ENCODE assay signal across 13 mouse cellular contexts in genomic region chr6:24860320-24860719, GRCm38 (mm10). TPM values are rescaled to one million over a fixed set of nuclear protein-coding genes. Genes with fewer than 3 reads are reported as not detected.
A peak's percentile ranks its signal among the peaks of the same experiment; 100 is the strongest.
DNase-seq lines count a peak whose midpoint lies in the region; ATAC-seq and TF ChIP-seq lines count a peak whose summit lies in the region.
"Had no signal": no experiment of that assay in that cellular context is flagged by ENCODE, and none has a peak within 500 bp of the region (broad histone marks: within the 10 kb centered on the region; RNA-seq: fewer than 3 reads in every experiment).

No protein-coding gene starts in this region.

- peak; percentile 22; the same call in 1 of the 2 replicates for TF ChIP-seq CTCF in cerebellum, adult 2 months (IDR thresholded peaks at IDR 0.05; ENCODE audit: borderline replicate concordance, insufficient read depth, low read depth, low read length)
- peak; percentile 31; the same call in 1 of the 2 replicates for TF ChIP-seq CTCF in kidney, postnatal 0 days (IDR thresholded peaks at IDR 0.05; ENCODE audit: low read depth)

- no peak overlapping the region for H3K9ac ChIP-seq in kidney, postnatal 0 days (ENCODE audit: low read depth, low read length)

- ATAC-seq in kidney, postnatal 0 days (replicated peaks; ENCODE audit: low FRiP score, low read depth), result no peak

- no peaks in the 10 kb centered on the region for H3K9me3 ChIP-seq in kidney, postnatal 0 days (replicated peaks; ENCODE audit: low read length)
- no peaks in the 10 kb centered on the region for H3K9me3 ChIP-seq in embryonic facial prominence, embryonic 10.5 days
- no peaks in the 10 kb centered on the region for H3K9me3 ChIP-seq in limb, embryonic 10.5 days (replicated peaks)

- no peaks in the 10 kb centered on the region for H3K36me3 ChIP-seq in kidney, postnatal 0 days (ENCODE audit: insufficient read depth, low read length)
- no peaks in the 10 kb centered on the region for H3K36me3 ChIP-seq in embryonic facial prominence, embryonic 10.5 days (replicated peaks)
- H3K36me3 ChIP-seq in limb, embryonic 10.5 days, result no peaks in the 10 kb centered on the region

- WGBS in cerebellum, adult 2 months, result 51% methylated on average over 2 of the region's 2 CpGs
- 39% methylated on average over 2 of the region's 2 CpGs for WGBS in kidney, postnatal 0 days
- 49% methylated on average over 2 of the region's 2 CpGs for WGBS in embryonic facial prominence, embryonic 10.5 days
- WGBS in limb, embryonic 10.5 days, result 48% methylated on average over 2 of the region's 2 CpGs

- H3K4me2 ChIP-seq in kidney, postnatal 0 days (ENCODE audit: low read length), result no peak overlapping the region

- no peak for TF ChIP-seq POLR2A in cerebellum, adult 2 months (IDR thresholded peaks at IDR 0.05; ENCODE audit: borderline replicate concordance, insufficient read depth, low read length)

- no peak for DNase-seq in cerebellum, adult 2 months
- no peak for DNase-seq in cerebellum, adult 9-10 months
- no peak for DNase-seq in kidney, postnatal 0 days (ENCODE audit: low spot score)
- DNase-seq in kidney, adult 11 months, result no peak
- DNase-seq in A20 (ENCODE audit: low read depth, low spot score), result peak; percentile 25
- DNase-seq in embryonic facial prominence, embryonic 10.5 days (ENCODE audit: low spot score), result peak; percentile 11
- no peak for DNase-seq in limb, embryonic 10.5 days (ENCODE audit: low spot score)
- no peak for DNase-seq in spleen, postnatal 10 days (ENCODE audit: low spot score in 2 of 2)
- DNase-seq: gastrocnemius, postnatal 25 days; heart, postnatal 36 days; layer of hippocampus, postnatal 36 days had no signal

- H3K27me3 ChIP-seq in cerebellum, adult 2 months (ENCODE audit: control insufficient read depth, insufficient read depth, low read length), result no peaks in the 10 kb centered on the region
- no peaks in the 10 kb centered on the region for H3K27me3 ChIP-seq in kidney, postnatal 0 days (ENCODE audit: insufficient read depth, low read length)
- H3K27me3 ChIP-seq in embryonic facial prominence, embryonic 10.5 days (replicated peaks; ENCODE audit: low read depth, poor library complexity, severe bottlenecking), result no peaks in the 10 kb centered on the region
- no peaks in the 10 kb centered on the region for H3K27me3 ChIP-seq in limb, embryonic 10.5 days (ENCODE audit: low read depth, poor library complexity, severe bottlenecking)

- H3K27ac ChIP-seq in cerebellum, adult 2 months (ENCODE audit: insufficient read depth, low read length), result no peak overlapping the region
- no peak overlapping the region for H3K27ac ChIP-seq in kidney, postnatal 0 days
- H3K27ac ChIP-seq in embryonic facial prominence, embryonic 10.5 days (replicated peaks), result no peak overlapping the region
- H3K27ac ChIP-seq in limb, embryonic 10.5 days, result no peak overlapping the region

- no peak overlapping the region for H3K4me3 ChIP-seq in cerebellum, adult 2 months (replicated peaks; ENCODE audit: insufficient read depth, low read depth, low read length)
- H3K4me3 ChIP-seq in kidney, postnatal 0 days (replicated peaks; ENCODE audit: low read depth, low read length), result no peak overlapping the region
- no peak overlapping the region for H3K4me3 ChIP-seq in embryonic facial prominence, embryonic 10.5 days
- no peak overlapping the region for H3K4me3 ChIP-seq in limb, embryonic 10.5 days
- H3K4me3 ChIP-seq: erythroblast, embryonic 14.5 days had no signal

- no peaks in the 10 kb centered on the region for H3K4me1 ChIP-seq in cerebellum, adult 2 months (ENCODE audit: control insufficient read depth, insufficient read depth, low read length)
- H3K4me1 ChIP-seq in kidney, postnatal 0 days (replicated peaks; ENCODE audit: insufficient read depth, low read length), result no peaks in the 10 kb centered on the region
- H3K4me1 ChIP-seq in embryonic facial prominence, embryonic 10.5 days, result no peaks in the 10 kb centered on the region
- no peaks in the 10 kb centered on the region for H3K4me1 ChIP-seq in limb, embryonic 10.5 days

RNA-seq across cellular contexts. Expression of gene Hyal5, which starts 2.5 kb away (rescaled TPM):
- polyA plus RNA-seq in cerebellum, adult 2 months (2012; rRNA removed), result not detected in 2 replicates
- polyA plus RNA-seq in kidney, postnatal 0 days (2015; fragmentation: Nextera tagmentation; extraction: Ambion mirVana), result not detected in 2 replicates
- not detected in 2 replicates for polyA plus RNA-seq in embryonic facial prominence, embryonic 10.5 days (2016; fragmentation: Nextera tagmentation; extraction: Ambion mirVana)
- not detected in 2 replicates for polyA plus RNA-seq in limb, embryonic 10.5 days (2016; fragmentation: Nextera tagmentation; extraction: Ambion mirVana)
- polyA plus RNA-seq: erythroblast, embryonic 14.5 days; neural tube, embryonic 14.5 days had no signal

Comparison
In these comparisons a context has a peak if more than half of its experiments do, and no peak if none do; other contexts are left out.
1. DNase-seq: peak in A20 (single experiment) and embryonic facial prominence, embryonic 10.5 days (single experiment); none in cerebellum, adult 2 months (0 of 2), cerebellum, adult 9-10 months (single experiment), kidney, postnatal 0 days (single experiment), kidney, adult 11 months (single experiment), limb, embryonic 10.5 days (single experiment) and spleen, postnatal 10 days (0 of 2).